Mouse (Mus musculus): ENCODE measurements around the gene Skint8. TPM values are rescaled to one million over a fixed set of nuclear protein-coding genes. Genes with fewer than 3 reads are reported as not detected.
"Not testable (repeated sequence)": the region's sequence is repeated elsewhere in the genome, so short reads cannot be mapped to it uniquely, and the experiment has no call there.

Gene Skint8
- polyA plus RNA-seq (2016; fragmentation: Nextera tagmentation; extraction: Ambion mirVana) = not detected in 2 replicates

DNA sequence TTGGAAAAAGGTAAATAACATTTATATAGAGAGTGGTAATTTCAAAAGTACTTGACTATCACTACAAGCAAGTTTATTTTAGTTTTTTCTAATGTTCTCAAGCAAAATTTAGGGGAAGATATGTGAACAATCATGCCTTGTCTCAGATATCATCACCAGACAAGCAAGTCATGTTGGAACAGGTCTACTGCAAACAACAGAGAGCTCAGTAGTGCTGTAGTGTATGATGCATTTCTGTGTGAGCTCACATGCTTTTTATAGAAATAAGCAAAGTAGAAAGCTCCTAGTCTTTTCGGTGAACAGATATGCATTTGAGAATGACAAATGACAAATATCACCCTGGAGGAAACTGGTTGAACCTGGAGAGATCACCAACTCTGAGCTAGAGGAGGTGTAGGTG lies at the start of gene Skint8:
Gene Skint8 (plus strand): TSS at position 301 of the 400 bp plus-strand sequence.
- Histone ChIP-seq H3K4me2 (no peak within 1 kb of the TSS), H3K9ac (no peak within 1 kb of the TSS), H3K9me3 (replicated peaks) (0 out of 2 replicates have a peak, but pooled peaks cover 3% of the 10 kb centered on the region), H3K36me3 (no peaks in the 10 kb centered on the region), H3K27me3 (replicated peaks) (no peaks in the 10 kb centered on the region), H3K4me3 (no peak within 1 kb of the TSS), H3K27ac (no peak within 1 kb of the TSS), H3K4me1 (no peaks in the 10 kb centered on the region)
- 61% methylated on average over 1 of the region's 1 CpGs for WGBS (ENCODE audit: insufficient replicate concordance)
- no peak for ATAC-seq

- WGBS (ENCODE audit: insufficient replicate concordance) = 28% methylated on average over 4 of the region's 4 CpGs
- H3K36me3 ChIP-seq = no peaks in the 10 kb centered on the region
- ATAC-seq = no peak
- H3K27me3 ChIP-seq (replicated peaks) = no peaks in the 10 kb centered on the region
- no peak overlapping the region for H3K4me3 ChIP-seq
- no peaks in the 10 kb centered on the region for H3K9me3 ChIP-seq (replicated peaks)
- H3K27ac ChIP-seq = no peak overlapping the region
- H3K9ac ChIP-seq = no peak overlapping the region
- no peaks in the 10 kb centered on the region for H3K4me1 ChIP-seq
- no peak overlapping the region for H3K4me2 ChIP-seq
These were observed 38.9 kb upstream of the Skint8 start for GRCm38 (mm10) chr4:111880112-111880875.

DNA sequence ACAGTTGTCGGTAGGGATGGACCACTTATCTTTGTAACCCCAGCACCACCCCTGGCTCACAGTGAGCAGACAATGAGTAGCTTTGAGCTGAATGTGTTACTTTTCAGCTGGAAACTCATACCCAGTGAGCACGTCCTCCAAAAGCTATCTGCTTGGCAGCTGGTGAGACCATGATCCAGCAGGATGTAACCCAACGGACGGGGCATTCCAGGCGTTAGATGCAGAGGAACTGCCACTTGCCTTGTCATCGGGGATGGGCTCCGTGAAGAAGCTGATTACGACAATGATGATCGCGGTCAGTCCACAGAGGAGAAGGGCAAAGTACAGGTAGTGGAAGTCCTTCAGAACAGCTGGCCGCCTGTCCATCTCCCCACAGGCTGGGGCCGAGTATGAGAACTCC lies 35.6 kb upstream of the Skint8 start:
- Histone ChIP-seq H3K36me3 (no peaks in the 10 kb centered on the region), H3K4me2 (no peak overlapping the region), H3K27ac (no peak overlapping the region), H3K4me1 (no peaks in the 10 kb centered on the region), H3K9me3 (replicated peaks) (no peaks in the 10 kb centered on the region), H3K4me3 (no peak overlapping the region), H3K9ac (no peak overlapping the region), H3K27me3 (replicated peaks) (no peaks in the 10 kb centered on the region)
- WGBS (ENCODE audit: insufficient replicate concordance) = 68% methylated on average over 12 of the region's 12 CpGs
- no peak for ATAC-seq

- ATAC-seq = 0 out of 2 replicates have a peak, but pooled peaks have one; percentile 24
- no peaks in the 10 kb centered on the region for H3K9me3 ChIP-seq (replicated peaks)
- no peak overlapping the region for H3K9ac ChIP-seq
- WGBS (ENCODE audit: insufficient replicate concordance) = 5% methylated on average over 7 of the region's 7 CpGs
- no peak overlapping the region for H3K27ac ChIP-seq
- no peak overlapping the region for H3K4me3 ChIP-seq
- no peaks in the 10 kb centered on the region for H3K27me3 ChIP-seq (replicated peaks)
- H3K4me1 ChIP-seq = no peaks in the 10 kb centered on the region
- H3K36me3 ChIP-seq = no peaks in the 10 kb centered on the region
- peak overlapping the region; percentile 32; the same call in 1 of the 2 replicates for H3K4me2 ChIP-seq
These were observed 33.2 kb upstream of the Skint8 start for GRCm38 (mm10) chr4:111886018-111886417.

DNA sequence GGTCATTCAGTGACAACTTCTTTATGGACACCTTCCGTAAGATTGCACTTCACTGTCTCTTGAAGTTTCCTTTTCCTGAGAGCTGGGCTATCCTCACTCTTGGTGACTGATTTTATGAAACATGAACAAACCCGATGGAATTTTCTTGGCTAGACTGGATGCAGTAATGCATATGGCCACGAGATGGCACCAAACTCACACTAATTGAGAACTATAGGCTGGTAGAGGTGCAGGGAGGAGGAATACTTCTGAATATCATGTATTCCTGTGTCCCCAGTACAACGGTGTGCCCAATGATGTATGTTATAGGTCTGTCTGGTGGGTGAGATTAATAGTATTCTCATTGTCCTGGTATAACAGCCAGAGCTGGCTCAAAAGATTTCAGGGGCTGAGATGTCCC lies 32.6 kb upstream of the Skint8 start:
- Histone ChIP-seq H3K36me3 (no peaks in the 10 kb centered on the region), H3K27me3 (replicated peaks) (no peaks in the 10 kb centered on the region), H3K4me1 (no peaks in the 10 kb centered on the region), H3K9me3 (replicated peaks) (no peaks in the 10 kb centered on the region), H3K9ac (no peak overlapping the region), H3K4me3 (no peak overlapping the region), H3K4me2 (no peak overlapping the region), H3K27ac (no peak overlapping the region)
- peak; percentile 57; the same call in 1 of the 2 replicates for ATAC-seq
- WGBS (ENCODE audit: insufficient replicate concordance) = 15% methylated on average over 4 of the region's 4 CpGs

GRCm38 (mm10) chr4:111892138-111892537 lies 27.1 kb upstream of the Skint8 start:
- H3K4me3 ChIP-seq = no peak overlapping the region
- no peak overlapping the region for H3K4me2 ChIP-seq
- H3K9ac ChIP-seq = no peak overlapping the region
- no peaks in the 10 kb centered on the region for H3K4me1 ChIP-seq
- no peaks in the 10 kb centered on the region for H3K27me3 ChIP-seq (replicated peaks)
- no peaks in the 10 kb centered on the region for H3K9me3 ChIP-seq (replicated peaks)
- no peak overlapping the region for H3K27ac ChIP-seq
- H3K36me3 ChIP-seq = no peaks in the 10 kb centered on the region
- no peak for ATAC-seq

GRCm38 (mm10) chr4:111897755-111898154 lies 21.4 kb upstream of the Skint8 start:
- no peaks in the 10 kb centered on the region for H3K36me3 ChIP-seq
- H3K4me1 ChIP-seq = no peaks in the 10 kb centered on the region
- no peak overlapping the region for H3K4me2 ChIP-seq
- H3K9ac ChIP-seq = no peak overlapping the region
- no peak overlapping the region for H3K4me3 ChIP-seq
- ATAC-seq = no peak
- no peak overlapping the region for H3K27ac ChIP-seq
- 24% methylated on average over 1 of the region's 1 CpGs for WGBS (ENCODE audit: insufficient replicate concordance)
- no peaks in the 10 kb centered on the region for H3K9me3 ChIP-seq (replicated peaks)
- H3K27me3 ChIP-seq (replicated peaks) = no peaks in the 10 kb centered on the region

- no peak overlapping the region for H3K4me3 ChIP-seq
- no peaks in the 10 kb centered on the region for H3K27me3 ChIP-seq (replicated peaks)
- WGBS (ENCODE audit: insufficient replicate concordance) = 56% methylated on average over 4 of the region's 4 CpGs
- H3K36me3 ChIP-seq = no peaks in the 10 kb centered on the region
- no peak overlapping the region for H3K9ac ChIP-seq
- no peak overlapping the region for H3K27ac ChIP-seq
- H3K4me1 ChIP-seq = no peaks in the 10 kb centered on the region
- H3K9me3 ChIP-seq (replicated peaks) = no peaks in the 10 kb centered on the region
- ATAC-seq = no peak
- no peak overlapping the region for H3K4me2 ChIP-seq
These were observed 20.6 kb upstream of the Skint8 start for GRCm38 (mm10) chr4:111898566-111898965.

DNA sequence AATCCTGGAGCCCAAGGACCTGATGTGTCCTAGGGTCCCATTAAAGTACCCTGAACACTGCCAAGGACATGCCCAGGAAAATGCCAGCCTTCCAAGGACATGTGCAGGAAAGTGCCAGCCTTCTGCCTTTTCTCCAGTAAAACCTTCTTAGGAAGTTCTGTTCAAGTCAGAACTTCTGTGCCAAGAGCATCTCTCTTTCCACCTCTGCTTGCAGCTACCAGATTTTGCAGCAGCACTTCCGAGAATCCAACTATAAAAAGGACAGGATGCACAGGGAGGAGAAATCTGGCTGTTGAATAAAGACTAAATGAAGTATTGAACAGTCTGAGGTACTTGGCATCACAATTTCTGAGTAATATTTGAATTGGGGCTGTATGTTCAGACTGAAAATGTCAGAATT lies 18.7 kb upstream of the Skint8 start:
- H3K4me3 ChIP-seq; H3K4me1 ChIP-seq; H3K27me3 ChIP-seq (replicated peaks); ATAC-seq; H3K9me3 ChIP-seq (replicated peaks); H3K9ac ChIP-seq; H3K27ac ChIP-seq; H3K4me2 ChIP-seq; H3K36me3 ChIP-seq: not testable (repeated sequence)
- 47% methylated on average over 1 of the region's 1 CpGs for WGBS (ENCODE audit: insufficient replicate concordance)

DNA sequence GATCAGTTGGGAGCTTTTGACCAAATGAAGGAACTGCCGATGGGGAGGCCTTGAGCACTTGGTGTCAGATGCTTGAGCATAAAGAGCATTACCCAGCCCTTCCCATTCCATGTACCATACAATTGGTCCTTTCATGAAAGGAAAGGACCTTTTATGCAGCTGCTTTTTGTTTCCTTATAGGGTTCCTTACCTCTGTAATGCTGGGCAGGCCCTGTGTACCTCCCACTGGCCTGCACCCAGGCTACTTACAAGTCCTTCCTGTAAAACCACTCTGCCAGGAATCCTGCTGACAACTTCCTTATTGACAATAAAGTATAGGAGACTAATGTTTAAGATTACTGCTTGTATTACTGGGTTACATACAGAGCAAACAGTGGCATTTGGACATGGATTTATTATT lies 17.7 kb upstream of the Skint8 start:
- ATAC-seq = no peak

GRCm38 (mm10) chr4:111902775-111903174 lies 16.4 kb upstream of the Skint8 start, which contains the start of gene Slc5a9:
Gene Slc5a9, minus strand, starts transcription at chr4:111902918.
- ATAC-seq = no peak
- no peak within 1 kb of the TSS for H3K9ac ChIP-seq
- H3K36me3 ChIP-seq = no peaks in the 10 kb centered on the region
- no peaks in the 10 kb centered on the region for H3K9me3 ChIP-seq (replicated peaks)
- H3K4me3 ChIP-seq = no peak within 1 kb of the TSS
- no peaks in the 10 kb centered on the region for H3K27me3 ChIP-seq (replicated peaks)
- H3K4me2 ChIP-seq = no peak within 1 kb of the TSS
- H3K4me1 ChIP-seq = no peaks in the 10 kb centered on the region
- no peak within 1 kb of the TSS for H3K27ac ChIP-seq

More for the DNA sequence above, 17.7 kb upstream of the Skint8 start:
- Histone ChIP-seq H3K9ac (no peak overlapping the region), H3K9me3 (replicated peaks) (no peaks in the 10 kb centered on the region), H3K27me3 (replicated peaks) (no peaks in the 10 kb centered on the region), H3K27ac (no peak overlapping the region), H3K4me3 (no peak overlapping the region), H3K36me3 (no peaks in the 10 kb centered on the region), H3K4me1 (no peaks in the 10 kb centered on the region), H3K4me2 (no peak overlapping the region)
- 82% methylated on average over 1 of the region's 1 CpGs for WGBS (ENCODE audit: insufficient replicate concordance)

GRCm38 (mm10) chr4:111907926-111908325 lies 11.3 kb upstream of the Skint8 start:
- Histone ChIP-seq H3K4me3 (no peak overlapping the region), H3K27me3 (replicated peaks) (no peaks in the 10 kb centered on the region), H3K4me1 (no peaks in the 10 kb centered on the region), H3K9me3 (replicated peaks) (no peaks in the 10 kb centered on the region), H3K9ac (no peak overlapping the region), H3K27ac (no peak overlapping the region), H3K4me2 (no peak overlapping the region), H3K36me3 (no peaks in the 10 kb centered on the region)
- no peak for ATAC-seq
- 29% methylated on average over 2 of the region's 2 CpGs for WGBS (ENCODE audit: insufficient replicate concordance)

DNA sequence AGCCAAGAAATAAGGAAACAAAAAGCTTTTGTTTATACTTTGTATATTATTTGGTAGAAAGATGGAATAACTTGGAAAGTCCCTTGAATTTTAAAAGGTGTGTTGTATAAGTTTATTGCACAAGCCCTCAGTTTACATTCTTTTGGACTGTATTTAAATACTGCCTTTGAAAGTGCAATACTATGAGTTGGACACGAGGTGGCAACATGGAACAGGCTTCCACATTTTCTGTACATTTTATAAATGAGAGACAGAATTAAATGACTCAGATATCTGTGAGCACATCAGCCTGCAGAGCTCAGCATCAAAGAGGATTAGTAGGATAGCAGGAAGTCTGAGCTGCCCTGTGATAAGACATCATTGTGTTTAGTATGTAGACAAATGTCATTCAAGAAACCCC lies 42.1 kb downstream of the Skint8 start:
- H3K4me2 ChIP-seq = no peak overlapping the region
- no peaks in the 10 kb centered on the region for H3K36me3 ChIP-seq
- WGBS (ENCODE audit: insufficient replicate concordance) = 18% methylated on average over 1 of the region's 1 CpGs
- no peaks in the 10 kb centered on the region for H3K9me3 ChIP-seq (replicated peaks)
- no peaks in the 10 kb centered on the region for H3K4me1 ChIP-seq
- no peaks in the 10 kb centered on the region for H3K27me3 ChIP-seq (replicated peaks)
- no peak overlapping the region for H3K27ac ChIP-seq
- no peak overlapping the region for H3K9ac ChIP-seq
- no peak overlapping the region for H3K4me3 ChIP-seq
- ATAC-seq = no peak
